29 mouse cellular contexts compared by ENCODE assay signal in the genomic region with DNA sequence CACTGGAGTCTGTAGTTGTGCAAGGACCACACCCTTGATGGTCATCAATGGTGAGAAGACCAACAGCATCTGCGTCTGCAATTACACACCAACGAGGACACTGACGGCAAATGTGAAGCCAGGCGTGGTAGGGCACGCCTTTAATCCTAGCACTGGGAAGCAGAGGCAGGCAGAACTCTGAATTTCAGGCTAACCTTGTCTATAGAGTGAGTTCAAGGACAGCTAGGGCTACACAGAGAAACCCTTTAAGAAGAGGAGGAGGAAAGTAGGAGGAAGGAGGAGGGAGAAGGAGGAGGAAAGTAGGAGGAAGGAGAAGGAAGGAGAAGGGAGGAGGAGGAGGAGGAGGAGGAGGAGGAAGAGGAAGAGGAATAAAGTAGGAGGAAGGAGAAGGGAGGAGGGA. TPM values are rescaled to one million over a fixed set of nuclear protein-coding genes. Genes with fewer than 3 reads are reported as not detected.
"Had no signal": no experiment of that assay in that cellular context is flagged by ENCODE, and none has a peak within 500 bp of the region (broad histone marks: within the 10 kb centered on the region; RNA-seq: fewer than 3 reads in every experiment).

No protein-coding gene starts in this region.

- H3K4me3 ChIP-seq: limb, embryonic 12.5 days; limb, embryonic 15.5 days; midbrain, embryonic 13.5 days had no signal

- H3K27me3 ChIP-seq: limb, embryonic 12.5 days; limb, embryonic 15.5 days; midbrain, embryonic 13.5 days had no signal

- ATAC-seq: lung, postnatal 0 days; midbrain, embryonic 13.5 days; midbrain, embryonic 16.5 days had no signal

- H3K27ac ChIP-seq: limb, embryonic 12.5 days; limb, embryonic 15.5 days; liver, embryonic 14.5 days; midbrain, embryonic 13.5 days; stomach, postnatal 0 days had no signal

- H3K4me1 ChIP-seq: limb, embryonic 12.5 days; limb, embryonic 15.5 days; midbrain, embryonic 13.5 days had no signal

- H3K9me3 ChIP-seq: limb, embryonic 12.5 days; limb, embryonic 15.5 days; midbrain, embryonic 13.5 days had no signal

- DNase-seq: kidney, adult 11 months; kidney, adult 8-10 months; kidney, postnatal 14 days; kidney, postnatal 4 days; left cerebral cortex, postnatal 4 days; lung, embryonic 14.5 days; thymus, adult 2 months; thymus, postnatal 14 days; thymus, postnatal 4 days had no signal

RNA-seq across cellular contexts. Expression of gene Thap8, which starts 14.4 kb away (rescaled TPM):
- polyA plus RNA-seq: liver, embryonic 11.5 days had no signal

RNA-seq across cellular contexts. Expression of gene Clip3, which starts 26.0 kb away (rescaled TPM):
- total RNA-seq: megakaryocyte progenitor cell, adult 5-6 weeks had no signal

RNA-seq across cellular contexts. Expression of gene Ovol3, which starts 30.0 kb away (rescaled TPM):
- total RNA-seq: layer of hippocampus, adult 18-20 months; layer of hippocampus, postnatal 14 days; left cerebral cortex, adult 8-10 months; left cerebral cortex, postnatal 14 days; left cerebral cortex, postnatal 4 days had no signal
- polyA plus RNA-seq: kidney, embryonic 16.5 days; limb, embryonic 12.5 days; liver, embryonic 11.5 days; liver, embryonic 14.5 days; liver, postnatal 0 days; midbrain, embryonic 13.5 days; midbrain, embryonic 16.5 days; neural tube, embryonic 11.5 days; neural tube, embryonic 14.5 days; small intestine, adult 2 months; spleen, adult 2 months; stomach, embryonic 14.5 days; stomach, postnatal 0 days had no signal
